Mouse (Mus musculus): ENCODE data around the gene Thada.
A peak's percentile ranks its signal among the peaks of the same experiment; 100 is the strongest.

Thada gene

GRCm38 (mm10) chr17:84465753-84466608 lies at the start of gene Thada:
Gene Thada (minus strand): TSS chr17:84466205.
- peak; percentile 98 for ATAC-seq (ENCODE audit: insufficient number of reproducible peaks, low FRiP score, low TSS enrichment)

DNA sequence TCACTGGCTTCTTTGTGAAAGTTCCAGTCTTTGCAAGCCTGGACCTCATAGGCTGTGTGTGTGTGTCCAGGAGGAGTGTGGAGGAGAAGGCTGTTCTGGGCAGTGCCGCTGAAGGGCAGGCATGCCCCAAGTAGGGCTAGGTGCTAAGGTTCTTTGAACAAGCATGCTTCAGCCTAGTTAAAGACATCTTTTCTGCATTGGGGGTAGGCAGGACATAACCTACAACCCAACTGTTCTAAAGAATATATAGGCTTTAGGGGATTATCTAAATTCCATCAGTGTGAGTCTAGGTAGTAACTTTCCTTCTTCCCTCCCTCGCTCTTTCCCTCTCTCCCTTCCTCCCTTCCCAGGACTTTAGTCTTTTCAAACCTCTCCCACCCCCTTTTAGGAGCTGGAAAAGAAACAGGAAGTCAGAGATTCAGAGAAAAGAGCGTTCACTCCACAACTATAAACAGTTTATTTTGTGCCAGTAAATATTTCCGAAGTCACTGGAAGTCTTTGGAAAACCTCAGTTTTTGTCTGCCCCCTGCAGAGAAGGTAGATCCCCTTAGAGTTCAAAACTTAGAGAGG lies 46.6 kb upstream of the Thada start:
- no peak; the same call in 1 of the 2 replicates for ATAC-seq (ENCODE audit: insufficient number of reproducible peaks, low FRiP score, low TSS enrichment)

- ATAC-seq (ENCODE audit: insufficient number of reproducible peaks, low FRiP score, low TSS enrichment) = peak; percentile 54
Measured at GRCm38 (mm10) chr17:84511682-84512515, 45.9 kb upstream of the Thada start, which contains the start of gene Plekhh2. Gene Plekhh2 (plus strand): TSS chr17:84511895.

DNA sequence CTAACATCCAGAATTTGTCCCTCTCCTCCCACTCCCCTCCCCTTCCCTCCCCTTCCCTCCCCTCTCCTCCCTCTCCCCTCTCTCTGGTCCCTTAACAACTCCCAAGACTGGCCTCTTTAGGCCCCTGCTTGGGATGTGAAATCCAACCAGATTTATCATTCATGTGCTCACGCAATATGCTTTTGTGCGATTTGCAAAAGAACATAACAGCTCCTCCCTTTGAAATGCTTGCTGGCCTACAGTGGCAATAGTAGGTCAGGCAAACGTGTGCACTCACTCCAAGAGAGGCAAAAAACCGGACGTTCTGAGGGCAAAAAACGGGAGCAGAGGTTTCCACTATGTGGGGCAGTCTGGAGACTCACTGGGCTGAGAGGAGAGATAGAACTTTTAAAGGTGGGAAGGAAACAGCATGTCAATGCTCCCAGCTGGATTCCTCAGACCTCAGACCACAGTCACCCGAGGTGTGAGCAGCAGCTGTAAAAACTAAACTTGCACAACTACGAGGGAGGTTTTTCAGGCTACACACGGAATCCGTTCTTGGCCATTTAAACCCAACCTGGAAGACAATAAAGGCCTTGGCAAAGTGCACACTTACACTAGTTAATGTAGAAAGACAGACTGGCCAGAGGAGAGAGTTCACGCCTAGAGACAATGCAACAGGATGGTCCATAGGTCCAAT lies 45.1 kb upstream of the Thada start:
- ATAC-seq (ENCODE audit: insufficient number of reproducible peaks, low FRiP score, low TSS enrichment) = no peak

DNA sequence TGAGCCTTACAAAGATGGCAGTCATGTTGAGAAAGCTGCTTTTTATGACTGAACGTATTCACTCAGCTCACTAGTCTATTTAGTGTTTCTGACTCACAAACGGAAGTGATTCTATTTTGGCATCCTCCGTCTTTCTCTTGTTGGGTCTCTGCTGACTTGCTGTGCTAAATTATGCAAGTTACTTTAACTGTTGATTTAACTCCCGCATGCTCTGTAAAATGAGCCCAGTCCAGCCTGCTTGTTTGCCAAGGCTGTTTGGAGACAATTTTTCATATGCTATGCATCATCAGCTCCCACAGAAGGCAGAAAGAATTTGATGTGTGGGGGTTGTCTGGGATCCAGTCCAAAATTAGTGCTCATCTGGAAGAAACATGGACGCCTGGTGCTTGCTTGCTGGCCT lies 44.4 kb upstream of the Thada start:
- no peak for ATAC-seq (ENCODE audit: insufficient number of reproducible peaks, low FRiP score, low TSS enrichment)

DNA sequence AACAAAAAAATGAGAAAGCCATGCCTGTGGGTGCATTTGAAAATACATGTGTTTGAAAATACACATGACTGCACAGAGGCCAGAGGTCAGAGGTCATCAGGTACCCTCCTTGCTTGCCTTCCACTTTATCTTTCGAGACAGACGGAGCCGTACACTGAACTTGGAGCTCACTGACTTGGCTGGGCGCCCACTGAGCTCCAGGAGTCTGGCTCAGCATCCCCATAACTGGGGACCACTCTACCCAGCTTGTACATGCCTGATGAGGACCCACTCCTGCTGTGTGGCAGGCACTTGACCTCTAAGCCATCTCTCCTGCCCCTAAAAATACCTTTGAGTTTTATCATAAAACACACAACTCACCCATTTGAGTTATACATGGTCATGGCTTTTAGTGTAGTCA lies 43.2 kb upstream of the Thada start:
- no peak for ATAC-seq (ENCODE audit: insufficient number of reproducible peaks, low FRiP score, low TSS enrichment)

DNA sequence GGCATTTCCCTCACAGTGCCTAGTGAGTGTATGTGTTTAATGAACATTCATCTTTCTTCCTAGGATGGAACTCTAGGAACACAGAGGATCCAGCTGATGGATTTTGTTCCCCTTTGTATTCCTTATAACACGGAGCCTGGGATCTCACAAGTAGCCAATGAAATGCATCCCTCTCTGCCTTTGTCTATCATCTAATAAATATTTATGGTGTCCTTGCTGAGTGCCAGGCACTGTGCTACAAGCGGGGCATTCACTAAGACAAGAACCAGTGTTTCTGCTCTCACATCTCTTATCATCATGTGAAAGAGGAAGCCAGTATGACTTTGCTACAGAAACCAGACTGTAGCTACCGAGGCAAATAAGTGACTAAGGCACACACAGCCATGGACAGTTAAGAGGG lies 42.7 kb upstream of the Thada start:
- ATAC-seq (ENCODE audit: insufficient number of reproducible peaks, low FRiP score, low TSS enrichment) = no peak

DNA sequence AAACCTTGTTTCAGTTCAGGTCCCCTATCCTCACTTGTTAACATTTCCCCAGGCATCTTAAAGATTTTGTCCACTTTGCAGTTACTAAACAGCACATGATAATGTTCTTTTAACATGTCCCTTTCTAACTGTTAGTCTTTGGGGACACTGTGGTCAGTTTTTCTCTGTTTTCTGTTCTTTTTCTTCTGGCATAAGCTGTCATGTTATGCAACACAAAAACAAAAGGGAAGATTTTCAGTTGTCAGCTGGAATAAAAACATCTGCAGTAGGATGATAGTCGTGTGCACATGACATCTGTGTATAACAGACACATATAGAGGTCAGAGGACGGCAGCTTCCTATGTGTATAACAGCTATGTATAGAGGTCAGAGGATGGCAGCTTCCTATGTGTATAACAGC lies 39.9 kb upstream of the Thada start:
- no peak for ATAC-seq (ENCODE audit: insufficient number of reproducible peaks, low FRiP score, low TSS enrichment)

GRCm38 (mm10) chr17:84502341-84502740 lies 36.3 kb upstream of the Thada start:
- no peak for ATAC-seq (ENCODE audit: insufficient number of reproducible peaks, low FRiP score, low TSS enrichment)

GRCm38 (mm10) chr17:84498639-84499038 lies 32.6 kb upstream of the Thada start:
- no peak for ATAC-seq (ENCODE audit: insufficient number of reproducible peaks, low FRiP score, low TSS enrichment)

DNA sequence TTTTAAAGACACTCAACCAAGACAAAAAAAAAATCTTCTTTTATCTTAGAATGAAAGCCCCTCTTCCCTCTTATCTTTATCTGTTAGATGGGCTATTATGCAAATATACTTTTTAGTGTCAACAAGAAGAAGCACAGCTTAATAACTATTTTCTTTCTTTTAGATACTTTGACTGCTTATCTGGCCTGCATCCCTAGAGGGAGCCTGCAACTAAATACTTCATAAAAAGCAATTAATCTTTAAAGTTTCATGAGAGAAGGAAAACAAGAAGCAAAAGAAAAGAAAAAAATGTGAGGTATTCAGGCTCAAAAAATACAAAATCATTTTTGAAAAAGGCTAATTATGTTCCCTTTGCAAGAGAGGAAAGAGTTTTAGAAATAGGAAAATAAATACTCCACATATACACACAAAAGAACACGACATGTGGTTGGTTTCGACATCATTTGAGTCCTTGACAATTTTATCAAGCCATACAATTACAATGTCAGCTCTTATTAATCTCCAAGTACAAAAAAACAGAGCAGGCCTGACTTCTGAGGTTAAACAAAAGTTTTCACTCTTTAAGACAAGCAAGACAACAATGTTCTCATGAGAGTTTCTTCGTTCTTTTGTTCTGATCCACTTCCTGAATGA lies 32.1 kb upstream of the Thada start:
- no peak for ATAC-seq (ENCODE audit: insufficient number of reproducible peaks, low FRiP score, low TSS enrichment)

DNA sequence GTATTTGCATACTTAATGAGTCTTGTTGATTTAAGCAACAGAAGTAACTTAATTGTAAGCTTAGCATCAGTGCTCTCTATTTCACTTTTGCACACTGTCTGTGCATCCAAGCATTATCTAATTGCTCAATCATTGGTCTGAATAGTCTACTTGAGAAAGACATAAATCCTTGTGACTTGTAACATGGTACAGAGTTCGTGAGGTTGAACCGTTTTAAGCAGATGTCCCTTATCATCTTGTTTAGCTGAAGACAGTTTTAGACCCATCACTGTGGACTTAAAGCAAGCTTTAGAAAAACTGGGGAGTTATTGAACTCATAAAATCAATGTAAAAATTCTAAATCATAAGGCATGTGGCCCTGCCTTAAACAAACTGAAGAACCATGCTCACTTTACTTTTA lies 31.6 kb upstream of the Thada start:
- no peak for ATAC-seq (ENCODE audit: insufficient number of reproducible peaks, low FRiP score, low TSS enrichment)

GRCm38 (mm10) chr17:84497026-84497425 lies 31.0 kb upstream of the Thada start:
- no peak for ATAC-seq (ENCODE audit: insufficient number of reproducible peaks, low FRiP score, low TSS enrichment)

- ATAC-seq (ENCODE audit: insufficient number of reproducible peaks, low FRiP score, low TSS enrichment) = no peak
Measured at GRCm38 (mm10) chr17:84492255-84492880, 26.4 kb upstream of the Thada start.

DNA sequence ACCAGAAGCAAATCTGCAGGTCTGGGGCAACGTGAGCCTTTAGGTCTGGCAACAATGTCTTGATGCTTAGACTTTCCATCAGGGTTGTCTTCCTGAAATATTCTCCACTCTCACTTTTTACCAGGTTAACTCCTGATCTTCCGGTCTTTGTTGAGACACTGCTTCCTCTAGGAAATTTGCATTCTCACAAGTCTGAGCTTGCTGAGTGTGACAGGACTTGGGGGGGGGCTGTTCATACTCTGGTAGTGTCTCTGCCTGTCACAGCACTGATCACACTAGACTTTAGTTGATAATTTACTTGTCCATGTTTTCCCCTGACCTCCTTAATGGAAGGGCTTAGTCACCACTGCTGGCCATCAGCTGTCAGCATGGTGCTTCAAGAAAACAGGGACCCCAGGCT lies 21.4 kb upstream of the Thada start:
- no peak for ATAC-seq (ENCODE audit: insufficient number of reproducible peaks, low FRiP score, low TSS enrichment)

DNA sequence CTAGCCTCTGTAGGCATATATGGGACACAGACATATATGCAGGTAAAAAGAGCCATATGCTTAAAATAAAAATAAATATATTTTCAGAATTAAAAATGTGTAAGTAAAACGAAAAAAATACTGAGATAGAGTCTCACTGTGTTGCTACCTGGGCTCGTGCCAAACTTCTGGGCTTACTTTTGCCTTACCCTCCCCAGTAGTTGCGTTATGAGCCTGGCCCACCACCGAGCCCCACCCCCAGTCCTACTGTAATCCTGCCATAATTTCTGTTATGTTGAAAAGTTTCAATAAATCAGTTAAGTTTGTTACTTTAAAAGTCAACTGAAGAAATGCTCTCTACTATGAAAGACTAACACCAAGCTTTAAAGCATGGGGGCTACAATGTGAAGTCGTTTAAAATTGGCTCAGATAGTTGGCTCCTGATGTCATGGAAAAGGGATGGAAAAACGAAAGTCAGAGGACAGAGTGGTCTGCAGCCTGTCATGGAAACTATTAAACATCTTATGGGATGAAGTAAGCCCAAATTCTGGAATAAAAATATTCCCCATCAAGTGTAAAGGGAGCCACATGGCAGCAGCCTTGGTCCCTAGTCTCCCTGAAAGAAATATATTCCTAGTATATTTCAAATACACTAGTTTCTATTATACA lies 17.8 kb upstream of the Thada start:
- no peak for ATAC-seq (ENCODE audit: insufficient number of reproducible peaks, low FRiP score, low TSS enrichment)

DNA sequence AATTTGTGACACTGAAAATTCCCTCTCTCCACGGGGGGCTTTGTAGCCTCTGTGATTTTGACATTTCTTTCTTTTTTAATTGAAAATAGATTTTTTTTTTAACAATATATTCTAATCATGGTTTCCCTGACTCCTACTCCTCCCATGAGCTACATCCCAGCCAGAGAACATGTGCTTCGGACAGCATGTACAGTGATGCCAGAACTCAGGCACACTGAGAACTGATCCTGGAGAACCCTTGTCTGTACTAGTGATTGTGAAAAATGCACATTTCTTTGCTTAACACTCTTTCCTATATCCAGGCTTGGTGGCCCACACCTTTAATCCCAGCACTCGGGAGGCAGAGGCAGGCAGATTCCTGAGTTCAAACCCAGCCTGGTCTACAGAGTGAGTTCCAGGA lies 16.8 kb upstream of the Thada start:
- no peak for ATAC-seq (ENCODE audit: insufficient number of reproducible peaks, low FRiP score, low TSS enrichment)

- ATAC-seq (ENCODE audit: insufficient number of reproducible peaks, low FRiP score, low TSS enrichment) = no peak; the same call in 1 of the 2 replicates
Measured at GRCm38 (mm10) chr17:84480464-84481355, 14.7 kb upstream of the Thada start.
